Mouse (Mus musculus) cerebellum, postnatal 36 days (tissue): ENCODE results near the gene Krt7.

Experiments
- DNase-seq, 2 experiments: peaks; one replicate each; pipeline ENCODE4 v3.0.0; 2021 to 2022; ENCODE audit warnings: mixed read lengths in 2 of 2

Gene Krt7

GRCm38 (mm10) chr15:101378646-101379045 lies 32.2 kb upstream of the Krt7 start:
- no peak for DNase-seq

GRCm38 (mm10) chr15:101381758-101382157 lies 29.1 kb upstream of the Krt7 start:
- DNase-seq, result no peak

DNA sequence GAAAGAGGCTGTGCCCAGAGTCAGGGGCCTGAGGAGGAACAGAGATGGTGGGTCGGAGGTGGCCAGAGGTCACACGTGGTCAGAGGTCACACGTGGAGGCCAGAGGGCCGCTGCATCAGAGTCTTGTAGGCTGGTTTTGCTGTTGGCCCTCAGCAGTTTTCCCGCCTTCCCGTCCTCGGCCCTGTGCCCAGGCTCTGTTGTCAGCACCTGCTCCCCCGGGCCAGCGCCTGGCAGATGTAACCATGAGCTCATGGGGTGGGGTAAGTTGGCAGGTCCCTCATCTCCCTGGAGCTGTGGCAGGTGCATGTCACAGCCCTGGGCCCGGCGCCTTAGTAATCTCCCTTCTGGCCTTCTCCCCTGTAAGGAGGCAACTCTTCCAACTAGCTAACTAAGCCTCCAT lies 28.0 kb upstream of the Krt7 start:
- DNase-seq, result peak; percentile 50 to 71

GRCm38 (mm10) chr15:101384610-101385009 lies 26.2 kb upstream of the Krt7 start:
- no peak for DNase-seq

- peak in 1 of 2 experiments; percentile 34 for DNase-seq
Measured at GRCm38 (mm10) chr15:101385064-101385463, 25.8 kb upstream of the Krt7 start.

GRCm38 (mm10) chr15:101387176-101387575 lies 23.7 kb upstream of the Krt7 start:
- peak in 1 of 2 experiments; percentile 38 for DNase-seq

- no peak for DNase-seq
Measured at GRCm38 (mm10) chr15:101388034-101388541, 22.8 kb upstream of the Krt7 start.

- no peak for DNase-seq
Measured at GRCm38 (mm10) chr15:101390203-101390602, 20.6 kb upstream of the Krt7 start.

- no peak for DNase-seq
Measured at GRCm38 (mm10) chr15:101392251-101392650, 18.6 kb upstream of the Krt7 start.

- DNase-seq, result no peak
Measured at GRCm38 (mm10) chr15:101394908-101395307, 15.9 kb upstream of the Krt7 start.

DNA sequence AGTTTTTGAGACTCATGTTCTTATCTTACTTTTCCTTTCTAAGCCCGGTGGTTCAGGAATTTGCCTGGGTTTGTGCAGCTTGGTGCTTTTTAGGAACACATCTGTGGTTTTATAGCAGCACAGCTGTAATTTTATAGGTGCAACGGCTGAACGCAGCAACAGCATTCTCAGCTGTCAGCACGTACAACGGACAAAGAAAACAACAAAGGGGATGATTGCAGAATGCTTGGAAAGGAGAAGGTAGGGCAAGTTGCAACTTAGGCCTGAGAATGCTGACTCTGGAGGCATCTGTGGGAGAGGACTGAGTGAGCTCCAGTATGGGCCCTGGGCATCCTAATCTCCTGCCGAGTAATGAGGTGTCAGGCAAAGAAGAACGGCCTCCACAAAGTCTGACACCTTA lies 14.4 kb upstream of the Krt7 start:
- no peak for DNase-seq

DNA sequence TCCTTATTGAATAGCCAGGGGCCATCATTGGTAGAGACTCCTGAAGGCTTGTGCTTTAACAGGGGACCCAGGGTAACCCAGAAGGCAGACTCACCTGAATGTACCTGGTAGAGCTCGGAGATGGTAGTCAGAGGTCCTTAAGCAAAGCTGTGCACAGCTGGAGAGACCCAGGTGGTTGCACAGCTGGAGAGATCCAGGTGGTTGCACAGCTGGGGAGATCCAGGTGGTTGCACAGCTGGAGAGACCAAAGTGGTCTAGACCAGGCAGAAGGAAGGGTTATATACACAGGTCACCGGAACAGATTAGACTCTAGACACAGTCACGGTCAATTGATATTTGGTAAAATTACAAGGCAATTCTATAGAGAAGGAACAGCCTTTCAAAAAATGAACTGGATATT lies 13.9 kb upstream of the Krt7 start:
- DNase-seq, result no peak

DNA sequence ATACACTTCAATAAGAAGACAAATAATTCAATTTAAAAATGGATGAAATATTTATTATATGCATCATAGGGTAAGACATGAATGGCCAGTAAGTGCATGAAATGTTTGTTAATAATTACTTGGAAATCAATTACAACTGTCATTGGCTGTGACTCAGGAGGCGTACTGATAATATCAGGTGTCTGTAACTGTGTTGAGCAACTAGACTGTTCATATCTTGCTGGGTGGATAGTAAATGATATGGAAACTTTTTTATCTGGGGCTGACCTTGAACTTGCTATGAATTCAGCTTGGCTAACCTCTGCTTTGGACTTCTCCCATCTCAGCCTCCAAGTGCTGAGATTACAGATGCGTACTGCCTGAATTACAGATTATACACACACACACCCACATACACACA lies 13.2 kb upstream of the Krt7 start:
- DNase-seq, result no peak

GRCm38 (mm10) chr15:101398269-101398668 lies 12.6 kb upstream of the Krt7 start:
- no peak for DNase-seq

DNA sequence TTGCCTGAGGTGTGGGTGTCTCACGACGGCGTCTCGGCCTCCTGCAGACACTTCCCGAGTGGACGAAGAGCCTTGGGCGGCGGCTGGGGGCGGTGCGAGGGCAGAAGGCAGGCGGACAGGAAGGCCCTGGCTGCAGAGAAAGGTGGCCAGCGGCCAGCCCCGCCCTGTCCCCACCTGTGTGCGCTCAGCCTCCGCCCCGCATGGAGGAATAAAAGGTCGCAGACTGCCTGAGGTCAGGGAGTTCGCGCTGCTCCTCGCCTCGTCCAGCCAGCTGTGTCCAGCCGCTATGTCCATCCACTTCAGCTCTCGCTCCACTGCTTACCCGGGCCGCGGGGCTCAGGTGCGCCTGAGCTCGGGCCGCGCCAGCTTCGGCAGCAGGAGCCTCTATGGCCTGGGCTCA lies 1.3 kb downstream of the Krt7 start:
- DNase-seq, result peak in 1 of 2 experiments; percentile 25

DNA sequence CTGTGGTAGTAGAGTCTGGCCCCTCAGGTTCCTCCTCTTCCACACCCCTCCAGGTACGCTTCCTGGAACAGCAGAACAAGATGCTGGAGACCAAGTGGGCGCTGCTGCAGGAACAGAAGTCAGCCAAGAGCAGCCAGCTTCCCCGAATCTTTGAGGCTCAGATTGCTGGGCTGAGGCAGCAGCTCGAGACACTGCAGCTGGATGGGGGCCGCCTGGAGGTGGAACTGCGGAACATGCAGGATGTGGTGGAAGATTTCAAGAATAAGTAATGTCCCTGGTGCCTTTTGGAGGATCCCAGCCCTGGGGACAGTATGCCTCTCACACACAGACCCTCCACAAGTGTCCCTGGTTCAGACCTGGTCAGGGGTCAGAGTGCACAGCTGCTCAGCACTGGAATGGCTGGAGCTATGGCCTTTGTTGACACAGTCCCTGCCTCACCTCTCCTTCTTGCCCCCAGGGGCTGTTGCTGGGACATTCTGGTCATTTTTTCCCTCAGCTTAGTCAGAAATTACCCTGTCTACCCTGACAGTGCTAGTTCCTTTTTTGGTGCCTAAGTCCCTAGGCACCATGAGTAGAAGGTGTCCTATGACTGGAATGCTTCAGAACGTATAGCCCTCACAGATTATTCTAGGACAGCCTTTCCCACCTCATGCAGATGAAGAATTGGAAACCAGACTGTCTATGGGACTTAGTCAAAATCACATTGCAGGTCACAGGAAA lies 3.2 kb downstream of the Krt7 start:
- no peak for DNase-seq

GRCm38 (mm10) chr15:101414807-101415565 lies 4.1 kb downstream of the Krt7 start:
- peak; percentile 49 for DNase-seq

- no peak for DNase-seq
Measured at GRCm38 (mm10) chr15:101418950-101419349, 8.1 kb downstream of the Krt7 start.

DNA sequence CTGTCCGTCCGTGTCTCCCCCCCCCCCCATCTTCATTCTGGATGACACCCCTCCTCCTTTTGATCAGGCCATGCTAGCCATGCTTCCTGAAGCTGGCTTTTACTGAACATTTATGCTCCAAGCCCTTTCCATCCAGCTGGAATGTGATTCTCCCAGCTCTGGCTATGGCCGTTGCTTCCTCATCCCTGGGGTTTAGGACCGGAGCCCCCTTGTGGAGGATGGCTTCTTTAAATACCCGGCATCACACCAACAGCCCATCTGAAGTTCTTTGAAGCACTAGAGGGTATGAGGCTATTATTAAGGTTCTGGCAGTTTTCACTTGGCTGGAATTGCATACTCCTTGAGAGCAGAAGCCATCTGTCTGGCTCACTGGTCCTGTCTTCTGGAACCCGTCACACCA lies 10.1 kb downstream of the Krt7 start:
- DNase-seq, result no peak

- DNase-seq, result no peak
Measured at GRCm38 (mm10) chr15:101424914-101425313, 14.1 kb downstream of the Krt7 start.

DNA sequence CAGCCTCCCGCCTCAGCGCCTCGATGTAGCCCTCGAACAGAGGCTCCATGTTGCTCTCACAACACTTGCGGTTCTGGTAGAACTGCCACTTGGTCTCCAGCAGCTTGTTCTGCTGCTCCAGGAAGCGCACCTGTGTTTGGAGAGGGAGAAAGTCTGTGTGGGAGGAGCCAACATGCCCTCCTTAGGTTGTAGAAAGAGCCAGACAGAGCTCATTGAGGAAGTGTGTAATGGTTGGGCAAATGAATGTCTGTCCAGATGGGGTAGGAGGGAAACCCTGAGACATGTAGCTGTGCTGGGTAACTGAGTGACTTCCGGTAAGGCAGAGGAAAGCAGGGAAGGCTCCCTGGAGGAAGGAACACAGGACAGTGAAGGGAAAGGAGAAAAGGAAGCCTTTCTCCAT lies 25.8 kb downstream of the Krt7 start:
- DNase-seq, result no peak

- DNase-seq, result no peak
Measured at GRCm38 (mm10) chr15:101438555-101438954, 27.7 kb downstream of the Krt7 start, which contains the start of gene Krt87. Gene Krt87, minus strand, starts transcription at chr15:101438804.

GRCm38 (mm10) chr15:101440837-101441236 lies 30.0 kb downstream of the Krt7 start:
- DNase-seq, result no peak

DNA sequence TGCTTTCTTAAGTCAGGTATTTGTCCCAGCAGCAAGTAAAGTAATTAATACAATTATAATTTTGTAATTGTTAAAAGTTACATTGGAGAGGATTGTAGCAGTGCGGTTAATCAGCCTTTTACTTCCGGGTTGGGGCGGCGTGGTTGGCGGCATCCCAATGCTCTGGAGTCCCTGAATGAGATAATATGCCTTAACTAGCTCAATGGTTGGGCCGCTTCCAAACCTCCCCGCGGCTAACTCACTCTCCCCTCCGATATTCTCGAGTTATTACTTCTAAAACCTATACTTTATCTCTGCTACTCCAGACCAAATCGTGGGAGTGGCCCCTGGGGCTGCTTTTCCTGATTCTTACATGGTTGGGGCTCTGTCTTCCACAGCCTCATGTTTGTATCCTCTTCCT lies 35.7 kb downstream of the Krt7 start:
- no peak for DNase-seq
